Mouse (Mus musculus) naive thymus-derived CD4-positive, alpha-beta T cell, adult 5 months (primary cell): Measurements from ENCODE around the gene Rbbp5. TPM values are rescaled to one million over a fixed set of nuclear protein-coding genes. Genes with fewer than 3 reads are reported as not detected.

Experiments used
- polyA plus RNA-seq: library from polyadenylated mRNA; unstranded; fragments of 100-300 nt; shearing (Covaris generic); gene quantifications from one replicate; pipeline ENCODE4 v1.2.1, GENCODE M21; 2017

The Rbbp5 gene
- 54.7 TPM for polyA plus RNA-seq

GRCm38 (mm10) chr1:132476928-132477691, at the start of gene Rbbp5:
Gene Rbbp5, plus strand, starts transcription at chr1:132477365.

GRCm38 (mm10) chr1:132506058-132506457, 28.9 kb downstream of the Rbbp5 start, which contains the start of gene Tmem81:
Gene Tmem81, plus strand, starts transcription at chr1:132506230.

GRCm38 (mm10) chr1:132542762-132543306, 65.7 kb downstream of the Rbbp5 start, which contains the start of gene Cntn2:
Gene Cntn2, minus strand, starts transcription at chr1:132543256.

Other genes with a start within 250 kb of the Rbbp5 start
- gene Gm10188, start 247.6 kb upstream of the Rbbp5 start, polyA plus RNA-seq: not detected
- gene Klhdc8a, start 178.7 kb upstream of the Rbbp5 start, polyA plus RNA-seq: 0.07 TPM
- gene Nuak2, start 161.2 kb upstream of the Rbbp5 start, polyA plus RNA-seq: 11.6 TPM
- gene Tmcc2, start 86.1 kb upstream of the Rbbp5 start, polyA plus RNA-seq: 0.26 TPM
- 9.1 TPM for gene Dstyk, start 59.8 kb upstream of the Rbbp5 start, polyA plus RNA-seq
- 6.4 TPM for gene Tmem81, start 28.9 kb downstream of the Rbbp5 start, polyA plus RNA-seq
- gene Cntn2, start 65.9 kb downstream of the Rbbp5 start, polyA plus RNA-seq: not detected